Mouse (Mus musculus) embryo, embryonic 11.5 days (tissue): Measurements from ENCODE around the gene Tapbp.
A peak's percentile ranks its signal among the peaks of the same experiment; 100 is the strongest.
"Not testable (repeated sequence)": the region's sequence is repeated elsewhere in the genome, so short reads cannot be mapped to it uniquely, and the experiment has no call there.

Source experiments
- DNase-seq: peaks from one replicate; pipeline ENCODE4 v3.0.0-alpha.2; 2012; ENCODE audit warnings: low read depth, low spot score

The Tapbp gene

DNA sequence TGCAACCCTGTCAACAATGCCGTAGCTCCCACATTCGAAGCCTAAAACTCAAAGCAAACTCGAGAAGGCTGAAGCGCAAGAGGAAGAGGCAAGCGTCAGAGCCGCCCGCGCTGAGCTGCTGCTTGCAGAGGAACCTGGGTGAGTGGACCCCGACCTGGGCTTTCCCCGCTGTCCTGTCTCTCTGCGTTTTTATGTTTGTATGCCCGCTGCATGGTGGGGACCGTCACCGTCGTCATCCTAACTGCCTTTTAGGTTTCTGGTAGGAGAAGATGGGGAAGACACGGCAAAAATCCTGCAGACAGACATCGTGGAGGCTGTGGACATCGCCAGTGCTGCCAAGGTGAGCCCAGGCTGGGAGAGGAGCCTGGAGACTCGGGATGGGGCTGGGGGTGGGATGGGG lies 25.7 kb downstream of the Tapbp start:
- DNase-seq = no peak

DNA sequence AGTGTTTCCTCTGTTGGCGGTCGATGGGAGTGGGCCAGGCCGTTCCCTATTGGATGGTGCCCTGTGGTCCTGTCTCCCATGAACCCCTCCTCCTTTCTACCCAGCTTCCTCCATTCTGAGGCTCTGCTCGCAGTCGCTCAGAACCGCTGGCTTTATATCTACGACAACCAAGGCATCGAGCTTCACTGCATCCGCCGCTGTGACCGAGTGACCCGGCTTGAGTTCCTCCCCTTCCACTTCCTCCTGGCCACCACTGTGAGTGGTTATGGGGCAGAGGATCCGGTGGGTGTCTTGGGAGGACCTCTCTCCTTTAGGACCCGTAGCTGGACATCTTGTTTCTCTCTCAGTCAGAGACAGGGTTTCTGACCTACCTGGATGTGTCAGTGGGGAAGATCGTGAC lies 27.8 kb downstream of the Tapbp start:
- DNase-seq = no peak

DNA sequence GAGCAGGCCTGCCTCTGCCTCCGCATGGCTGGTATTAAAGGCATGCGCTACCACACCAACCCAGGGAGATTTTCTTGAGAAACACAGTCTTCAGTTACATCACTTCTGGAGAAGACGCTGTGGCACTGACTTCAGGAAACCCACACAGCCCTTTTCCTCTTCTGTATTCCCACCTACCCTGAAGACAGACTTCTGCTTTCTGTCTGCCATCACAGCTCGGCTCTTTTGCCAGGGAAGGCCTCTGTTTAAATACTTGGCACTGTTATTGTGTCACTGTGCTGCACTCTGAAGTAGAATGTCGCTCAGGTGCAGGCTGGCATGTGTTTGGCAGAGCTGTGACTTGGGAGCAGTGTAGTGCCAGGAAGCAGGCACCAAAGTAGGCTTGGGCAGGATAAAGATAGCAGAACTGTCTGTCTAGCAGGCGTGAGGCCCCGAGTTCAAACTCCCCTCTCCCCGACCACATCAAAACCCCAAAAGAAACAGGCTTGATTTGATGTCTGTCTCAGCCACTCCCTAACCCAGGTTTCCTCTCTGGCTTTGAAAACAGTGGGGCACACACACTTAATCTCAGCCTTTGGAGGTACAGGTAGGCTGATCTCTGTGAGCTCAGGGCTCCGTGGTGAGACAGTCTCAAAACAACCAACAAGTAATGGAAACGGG lies 31.9 kb downstream of the Tapbp start:
- no peak for DNase-seq

DNA sequence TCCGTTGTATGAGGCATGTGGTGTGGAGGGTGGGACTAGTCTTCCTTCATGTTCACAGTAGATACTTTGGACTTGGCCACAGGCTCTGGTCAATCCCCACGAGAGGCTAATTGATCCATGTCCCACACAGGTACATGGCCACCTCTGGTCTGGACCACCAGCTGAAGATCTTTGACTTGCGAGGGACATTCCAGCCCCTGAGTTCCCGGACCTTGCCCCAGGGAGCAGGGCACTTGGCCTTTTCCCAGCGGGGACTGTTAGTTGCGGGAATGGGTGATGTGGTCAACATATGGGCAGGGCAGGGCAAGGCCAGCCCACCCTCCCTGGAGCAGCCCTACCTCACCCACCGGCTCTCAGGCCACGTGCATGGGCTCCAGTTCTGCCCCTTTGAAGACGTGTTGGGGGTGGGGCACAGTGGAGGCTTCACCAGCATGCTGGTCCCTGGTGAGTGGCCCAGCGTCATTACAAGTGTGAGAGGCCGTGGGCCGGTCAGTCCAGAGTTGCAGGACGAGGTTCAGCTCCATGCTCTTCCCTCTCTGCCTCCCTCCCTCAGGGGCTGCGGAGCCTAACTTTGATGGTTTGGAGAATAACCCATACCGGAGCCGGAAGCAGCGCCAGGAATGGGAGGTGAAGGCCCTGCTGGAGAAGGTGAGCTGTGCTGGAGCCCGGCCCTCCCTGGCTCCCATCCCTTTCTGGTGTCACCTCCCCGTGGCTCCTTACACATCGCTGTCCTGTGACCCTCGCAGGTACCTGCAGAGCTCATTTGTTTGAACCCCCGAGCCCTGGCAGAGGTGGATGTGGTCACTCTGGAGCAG lies 32.6 kb downstream of the Tapbp start:
- DNase-seq = no peak

DNA sequence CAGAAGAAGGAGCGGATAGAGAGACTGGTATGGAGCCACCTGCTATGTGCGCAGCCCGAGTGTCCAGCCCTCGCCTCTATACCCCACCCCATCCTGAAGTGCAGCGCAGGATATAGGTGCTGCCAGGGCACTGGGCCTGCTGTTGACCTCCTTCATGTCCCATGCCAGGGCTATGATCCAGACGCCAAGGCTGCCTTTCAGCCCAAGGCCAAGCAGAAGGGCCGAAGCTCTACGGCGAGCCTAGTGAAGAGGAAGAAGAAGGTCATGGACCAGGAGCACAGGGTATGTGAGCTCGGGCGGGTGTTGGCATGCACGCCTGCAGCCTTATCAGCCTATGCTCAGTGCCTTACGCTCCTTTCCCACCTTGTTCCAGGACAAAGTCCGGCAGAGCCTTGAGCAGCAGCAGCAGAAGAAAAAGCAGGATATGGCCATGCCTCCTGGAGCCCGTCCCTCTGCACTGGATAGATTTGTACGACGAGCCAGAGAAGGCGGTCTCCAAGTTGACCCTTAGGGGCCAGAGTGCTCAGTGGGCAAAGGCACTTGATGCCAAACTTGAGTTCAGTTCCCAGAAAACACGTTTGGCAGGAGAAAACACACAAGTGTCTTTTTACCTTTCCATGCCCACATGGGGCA lies 33.3 kb downstream of the Tapbp start:
- DNase-seq = no peak

DNA sequence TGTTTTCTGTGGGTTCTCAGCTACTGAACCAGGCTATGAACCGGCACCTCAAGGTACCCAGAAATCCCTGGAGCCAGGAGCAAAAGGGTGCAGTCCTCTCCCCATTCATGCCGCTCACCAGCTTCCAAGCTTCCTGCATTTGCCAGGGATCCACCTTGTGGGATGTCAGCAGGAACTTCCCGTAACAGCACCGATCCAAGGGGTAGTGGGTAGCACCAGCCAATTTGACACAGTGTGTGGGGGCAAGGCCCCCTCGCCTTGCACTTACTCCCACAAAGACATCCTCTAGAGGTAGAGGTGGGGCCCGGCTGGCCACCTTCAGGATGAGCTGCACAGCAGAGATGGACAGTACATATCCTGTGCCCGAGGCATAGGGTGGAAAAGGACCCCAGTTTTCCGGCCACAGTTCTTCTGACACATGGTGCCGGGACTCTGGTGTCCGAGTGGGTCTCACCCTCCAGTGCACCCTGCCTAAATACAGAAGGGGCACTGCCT lies 34.5 kb downstream of the Tapbp start:
- no peak for DNase-seq

DNA sequence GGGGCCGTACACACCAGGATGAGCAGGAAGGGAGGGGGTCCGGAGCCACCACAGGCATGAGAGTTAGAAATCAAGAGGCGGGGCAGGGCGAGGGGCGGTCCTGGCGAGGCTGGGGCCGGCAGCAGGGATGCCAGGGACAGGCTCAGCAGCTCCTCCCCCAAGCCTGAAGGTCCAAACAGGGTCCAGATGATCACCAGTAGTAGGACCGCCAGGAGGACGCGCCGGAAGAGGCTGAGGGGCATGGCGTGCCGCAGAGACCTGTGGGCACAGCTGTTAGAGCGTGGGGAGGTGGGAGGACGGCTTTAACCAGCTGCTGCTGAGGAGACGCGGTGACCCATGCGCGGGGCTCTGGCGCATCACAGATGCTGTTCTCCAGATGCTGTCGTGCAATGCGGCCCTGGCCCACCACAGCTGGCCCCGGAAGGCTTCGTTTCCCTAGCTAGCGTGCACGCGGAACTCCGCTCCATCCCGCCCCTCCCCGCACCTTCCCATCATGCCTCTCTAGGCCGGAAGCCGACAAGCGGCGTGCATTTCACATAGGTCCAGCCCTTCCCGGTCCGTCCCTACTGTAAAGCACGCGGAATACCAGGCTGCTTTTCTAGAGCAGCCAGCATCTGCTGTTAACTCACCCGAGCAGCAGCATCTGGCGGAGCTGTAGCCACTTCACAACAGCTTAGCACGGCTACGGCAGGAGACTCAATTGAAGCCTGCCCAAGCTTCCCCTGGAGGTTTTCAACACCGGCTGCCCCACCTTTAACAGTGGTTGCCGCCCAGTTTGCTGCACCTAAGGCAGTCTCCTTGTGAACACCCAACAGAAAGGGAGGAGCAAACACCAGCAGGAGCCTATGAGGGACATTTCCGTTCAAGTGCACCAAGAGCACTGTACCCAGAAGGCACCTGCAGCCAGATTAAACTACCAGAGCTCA lies 35.6 kb downstream of the Tapbp start, which contains the start of gene B3galt4:
TSS of gene B3galt4 (minus strand) at position 468 of the 926 bp plus-strand sequence.
- peak; percentile 88 for DNase-seq

DNA sequence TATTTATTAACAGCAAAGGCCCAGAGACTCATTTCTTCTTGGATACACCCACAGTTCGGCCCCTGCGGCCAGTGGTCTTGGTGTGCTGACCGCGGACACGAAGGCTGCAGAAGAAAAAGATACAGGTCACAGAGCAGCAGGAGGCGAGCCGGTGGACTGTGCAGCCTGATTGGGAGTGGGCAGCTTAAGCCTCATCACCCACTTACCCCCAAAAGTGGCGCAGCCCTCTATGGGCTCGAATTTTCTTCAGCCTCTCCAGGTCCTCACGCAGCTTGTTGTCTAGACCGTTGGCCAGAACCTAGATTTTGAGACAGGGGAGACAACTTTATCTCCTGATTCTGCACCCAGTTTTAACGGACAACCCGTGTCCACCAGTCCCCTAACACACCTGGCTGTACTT lies 36.3 kb downstream of the Tapbp start:
- not testable (repeated sequence) for DNase-seq

DNA sequence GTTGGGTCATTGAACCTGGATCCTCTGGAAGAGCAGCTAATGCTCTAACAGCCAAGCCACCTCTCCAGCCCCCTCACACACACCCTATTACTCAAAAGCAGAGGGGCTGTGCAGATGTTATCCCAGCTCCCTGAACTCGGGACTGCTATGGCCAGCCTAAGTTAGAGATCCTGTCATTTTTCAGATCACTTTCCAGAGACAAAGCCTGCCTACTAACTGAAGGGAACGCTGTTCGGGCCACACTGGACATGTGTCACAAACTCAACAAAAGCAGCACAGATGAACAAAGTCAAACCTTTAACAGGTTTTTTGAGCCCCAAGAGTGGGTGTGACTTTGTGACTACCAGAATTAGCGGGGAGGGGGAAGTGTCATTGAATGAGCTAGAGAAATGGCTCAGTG lies 37.2 kb downstream of the Tapbp start:
- no peak for DNase-seq

DNA sequence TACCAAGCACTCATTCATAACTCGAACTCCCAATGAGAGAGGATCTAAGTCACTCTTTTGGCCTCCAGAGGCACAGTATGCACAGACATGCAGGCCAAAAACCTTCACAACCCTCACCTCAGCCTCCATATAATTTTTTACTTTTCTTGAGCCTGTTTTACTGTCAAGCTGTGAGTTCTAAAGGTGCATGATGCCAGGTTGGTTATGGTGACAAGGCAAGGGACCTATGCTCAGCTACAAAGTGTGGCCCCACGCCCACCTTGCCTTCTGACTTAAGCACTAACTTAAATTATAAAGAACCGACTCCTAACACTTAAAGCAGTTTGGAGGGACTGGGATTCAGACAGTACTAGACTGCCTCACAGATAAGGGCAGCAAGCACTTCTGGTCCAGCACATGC lies 37.6 kb downstream of the Tapbp start:
- DNase-seq = no peak

DNA sequence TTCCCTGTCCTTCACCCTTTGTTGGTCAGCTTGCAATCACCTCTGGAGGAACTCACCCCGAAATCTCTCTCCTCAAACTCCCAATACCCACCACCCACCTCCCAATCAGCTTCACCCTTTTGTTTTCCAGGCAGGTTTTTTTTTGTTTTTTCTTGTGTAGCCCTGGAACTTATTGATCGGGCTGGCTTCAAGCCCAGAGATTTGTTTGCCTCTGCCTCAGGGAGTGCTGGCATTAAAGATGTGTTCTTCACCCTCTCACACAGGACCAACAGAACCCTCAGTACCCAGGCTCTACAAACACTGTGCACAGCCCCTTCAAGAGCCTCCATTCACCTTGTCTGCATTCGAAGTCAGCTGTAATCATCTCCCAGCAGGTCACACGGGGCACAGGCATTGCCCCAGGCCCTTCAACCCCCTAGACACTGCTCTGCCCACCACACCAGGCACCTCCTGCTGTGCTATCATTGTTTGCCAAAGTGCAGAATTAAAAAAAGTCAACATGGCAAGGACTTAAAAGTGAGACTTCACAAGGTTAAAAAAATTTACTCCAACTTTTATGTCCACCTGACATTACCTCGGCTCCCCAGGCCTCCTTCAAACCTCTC lies 38.4 kb downstream of the Tapbp start:
- DNase-seq = no peak

DNA sequence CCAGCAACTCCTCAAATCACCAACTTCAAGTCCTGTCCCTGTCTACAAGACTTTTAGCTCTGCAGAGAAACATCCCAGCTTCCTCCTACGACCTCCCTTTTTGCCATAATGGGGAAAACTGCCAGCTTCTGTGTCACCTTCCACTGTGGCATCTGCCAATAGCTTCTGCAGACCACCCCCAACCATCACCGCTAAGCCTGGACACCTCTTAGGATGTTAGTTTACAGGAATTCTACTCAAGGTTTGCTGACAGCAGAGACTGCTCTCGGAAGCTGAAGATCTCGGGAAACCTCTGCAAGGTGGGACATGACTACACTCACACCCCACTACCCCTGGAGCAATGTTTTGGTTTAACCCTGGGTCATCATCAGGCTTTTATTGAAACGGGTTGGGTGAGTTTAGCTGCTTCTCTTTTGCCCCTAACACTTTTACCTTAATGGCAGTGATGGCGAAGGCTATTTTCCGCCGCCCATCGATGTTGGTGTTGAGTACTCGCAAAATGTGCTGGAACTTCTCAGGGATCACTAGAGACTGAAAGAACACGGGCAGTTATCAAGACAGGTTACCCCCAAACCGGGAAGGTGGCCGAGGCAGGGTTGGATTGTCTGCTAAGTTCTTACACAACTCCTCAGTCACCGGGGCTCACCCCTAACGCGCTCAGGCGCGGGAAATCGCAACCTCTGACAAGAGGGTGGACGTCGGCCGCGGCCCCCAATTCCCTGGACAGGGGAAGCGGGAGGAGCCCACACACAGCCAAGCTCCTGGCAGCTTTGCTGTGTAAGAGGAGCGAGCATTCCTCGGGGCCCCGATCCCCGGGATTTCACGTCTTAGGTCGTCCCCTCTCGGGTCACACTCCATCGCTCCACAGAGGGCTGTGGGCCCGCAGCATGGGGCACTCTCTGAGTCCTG lies 39.2 kb downstream of the Tapbp start:
- DNase-seq = no peak

DNA sequence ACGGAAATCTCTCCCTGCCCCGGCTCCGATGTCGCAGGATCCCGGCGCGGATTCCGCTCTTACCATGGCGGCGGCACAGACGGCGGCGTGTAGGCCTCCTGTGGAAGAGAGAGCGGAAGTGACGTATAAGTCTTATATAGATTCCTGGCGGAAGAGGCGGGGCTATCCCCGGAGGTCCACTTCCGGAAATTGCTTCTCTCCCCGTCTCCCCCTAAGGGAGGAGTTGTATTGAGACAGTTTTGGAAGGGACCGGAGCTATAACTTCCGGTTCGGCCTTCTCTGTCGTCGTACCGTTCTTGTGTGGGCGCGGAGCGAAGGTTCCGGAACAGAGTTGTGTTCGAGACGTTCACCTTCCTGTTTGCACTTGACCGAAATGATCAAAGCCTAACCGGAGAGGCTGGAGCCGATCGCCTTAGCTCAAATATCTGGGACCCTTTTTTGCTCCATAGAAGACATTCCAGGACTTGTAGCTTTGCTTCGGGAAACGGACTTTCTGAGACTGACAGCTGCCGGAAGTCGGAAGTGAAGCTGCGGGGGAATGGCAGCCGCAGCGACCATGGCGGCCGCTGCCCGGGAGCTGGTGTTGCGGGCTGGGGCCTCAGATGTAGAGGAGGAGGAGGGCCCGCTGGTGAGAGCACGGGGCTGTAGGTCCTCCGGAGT lies 40.0 kb downstream of the Tapbp start, which contains the start of the genes Vps52 and Rps18:
TSS of gene Vps52 (plus strand) at position 258 of the 660 bp plus-strand sequence.
TSS of gene Rps18 (minus strand) at position 447 of the 660 bp plus-strand sequence.
- peak; percentile 94 for DNase-seq

DNA sequence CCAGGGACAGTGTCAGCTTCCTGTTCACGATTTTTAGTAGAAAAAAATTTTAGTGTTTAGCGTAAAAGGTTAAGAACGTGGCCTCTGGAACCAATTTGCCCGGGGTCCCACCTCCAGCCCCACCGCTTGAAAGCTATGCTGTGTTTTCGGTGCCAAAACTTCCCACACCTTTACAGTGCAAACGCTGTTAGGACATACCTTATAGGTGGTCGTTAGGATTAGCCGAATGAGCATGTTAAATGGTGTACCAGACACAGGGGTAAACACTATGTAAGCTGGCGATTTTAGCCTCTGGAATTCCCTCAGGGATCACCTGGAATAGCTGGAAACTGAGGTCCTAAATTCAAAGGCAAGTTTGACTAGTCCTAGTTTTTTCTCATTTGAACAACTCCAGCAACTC lies 40.6 kb downstream of the Tapbp start:
- DNase-seq = no peak

DNA sequence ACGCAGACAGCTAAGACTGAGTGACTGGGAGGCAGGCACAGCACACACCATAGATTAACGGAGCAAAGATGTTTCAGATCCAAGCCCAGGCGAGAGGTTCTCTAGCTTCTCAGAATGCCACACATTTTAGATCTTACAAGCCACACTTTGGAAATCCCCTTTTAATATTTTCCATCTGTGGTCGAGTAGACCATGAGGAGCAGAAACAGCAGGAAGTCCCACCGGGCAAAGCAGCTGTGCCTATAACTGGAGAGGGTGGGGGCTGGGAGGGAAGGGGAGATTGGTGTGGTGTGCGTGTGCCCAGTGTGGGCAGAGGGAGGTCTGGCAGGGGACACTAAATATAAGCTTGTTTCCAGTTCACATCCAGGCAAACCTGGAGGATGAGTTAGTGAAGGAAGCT lies 41.8 kb downstream of the Tapbp start:
- DNase-seq = no peak

DNA sequence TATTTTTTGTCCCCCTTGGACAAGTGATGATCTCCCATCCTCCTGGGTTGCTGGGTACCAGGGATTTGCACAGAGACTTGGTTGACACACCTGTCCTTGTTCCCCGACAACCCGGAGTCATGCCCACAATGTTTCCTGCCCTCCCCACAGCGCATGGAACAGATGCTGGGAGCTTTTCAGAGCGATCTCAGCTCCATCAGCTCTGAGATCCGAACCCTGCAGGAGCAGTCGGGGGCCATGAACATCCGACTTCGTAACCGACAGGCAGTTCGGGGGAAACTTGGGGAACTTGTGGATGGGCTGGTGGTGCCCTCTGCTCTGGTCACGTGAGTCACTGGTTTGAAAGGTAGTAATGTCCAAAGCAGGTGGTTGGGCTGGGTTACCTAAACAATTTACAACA lies 42.8 kb downstream of the Tapbp start:
- DNase-seq = no peak

DNA sequence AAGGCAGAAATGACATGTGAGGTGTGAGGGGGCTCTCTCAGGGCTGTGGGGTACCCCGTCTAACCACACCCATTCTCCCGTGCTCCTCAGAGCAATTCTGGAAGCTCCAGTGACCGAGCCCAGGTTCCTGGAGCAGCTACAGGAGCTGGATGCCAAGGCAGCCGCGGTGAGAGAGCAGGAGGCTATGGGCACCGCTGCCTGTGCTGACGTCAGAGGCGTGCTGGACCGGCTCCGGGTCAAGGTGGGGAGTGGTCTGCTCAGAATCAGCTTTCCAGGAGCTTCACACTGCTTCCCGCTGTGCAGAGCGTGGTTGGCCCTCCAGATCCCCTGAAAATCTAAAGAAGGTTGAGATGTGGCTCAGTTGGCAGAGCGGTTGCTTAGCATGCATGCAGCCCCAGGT lies 43.4 kb downstream of the Tapbp start:
- DNase-seq = no peak

DNA sequence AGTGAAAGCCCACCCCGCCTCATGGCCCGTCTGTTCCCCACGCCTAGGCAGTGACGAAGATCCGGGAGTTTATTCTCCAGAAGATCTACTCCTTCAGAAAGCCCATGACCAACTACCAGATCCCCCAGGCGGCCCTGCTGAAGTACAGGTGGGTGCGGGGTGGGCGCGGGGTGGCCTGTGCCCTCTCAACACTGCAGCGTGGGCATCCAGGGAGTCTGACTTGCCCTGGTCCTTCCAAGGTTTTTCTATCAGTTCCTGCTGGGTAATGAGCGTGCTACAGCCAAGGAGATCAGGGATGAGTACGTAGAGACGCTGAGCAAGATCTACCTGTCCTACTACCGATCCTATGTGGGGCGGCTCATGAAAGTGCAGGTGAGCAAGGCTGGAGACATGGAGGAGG lies 44.2 kb downstream of the Tapbp start:
- DNase-seq = no peak

DNA sequence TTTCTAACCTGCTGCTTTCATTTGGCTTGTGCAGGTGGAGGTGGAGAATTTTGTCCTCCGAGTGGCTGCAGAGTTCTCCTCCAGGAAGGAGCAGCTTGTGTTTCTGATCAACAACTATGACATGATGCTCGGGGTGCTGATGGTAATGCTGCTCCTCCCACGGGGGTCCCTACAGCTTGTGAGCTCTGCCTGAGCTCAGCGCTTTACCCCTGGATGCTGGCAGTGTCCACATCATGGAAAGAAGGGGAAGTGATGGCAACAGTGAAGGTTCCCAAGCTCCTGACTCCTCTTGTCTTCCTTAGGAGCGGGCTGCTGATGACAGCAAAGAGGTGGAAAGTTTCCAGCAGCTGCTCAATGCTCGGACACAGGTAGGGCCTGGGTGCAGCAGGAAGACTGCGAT lies 47.2 kb downstream of the Tapbp start:
- DNase-seq = no peak
